Mouse (Mus musculus) cortical plate, adult 2 months (tissue): Measurements from ENCODE around the gene Dqx1.

Source experiments
- CTCF ChIP-seq: fragments of 200-500 bp; IDR thresholded peaks from 2 replicates; pipeline ENCODE4 v1.5.1; 2011; ENCODE audit warnings: mild to moderate bottlenecking, control low read depth, low read length; ENCODE audit not compliant: insufficient read depth; ENCODE audit errors: extremely low read depth
- POLR2A ChIP-seq: fragments of 200-500 bp; IDR thresholded peaks from 2 replicates; pipeline ENCODE4 v1.6.1; 2011; ENCODE audit warnings: mild to moderate bottlenecking, low read length, control low read depth; ENCODE audit not compliant: insufficient read depth; ENCODE audit errors: extremely low read depth

DNA sequence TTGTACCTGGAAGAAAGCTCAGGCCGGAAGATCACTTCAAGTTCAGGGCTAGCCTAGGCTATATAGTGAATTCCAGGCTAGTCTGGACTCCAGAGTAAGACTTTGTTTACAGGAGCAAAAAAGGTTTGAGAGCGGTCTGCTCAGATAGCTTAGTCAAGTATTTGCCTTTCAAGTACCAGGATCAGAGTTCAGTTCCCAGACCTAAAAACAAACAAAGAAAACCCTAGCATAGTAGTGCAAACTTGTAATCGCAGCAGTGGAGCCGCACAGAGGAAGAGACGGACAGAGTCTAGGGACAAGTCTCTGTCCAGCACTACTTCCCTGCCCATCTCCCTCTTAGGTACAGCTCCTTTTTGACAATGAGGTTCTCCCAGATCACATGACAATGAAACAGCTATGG, 22.6 kb downstream of the Dqx1 start:
- TF ChIP-seq POLR2A (no peak), CTCF (no peak)
